Mouse (Mus musculus) gonadal fat pad, adult 2 months (tissue): ENCODE results near the gene Trim10. TPM values are rescaled to one million over a fixed set of nuclear protein-coding genes. Genes with fewer than 3 reads are reported as not detected.

ENCODE experiments used
- DNase-seq: peaks from one replicate; pipeline ENCODE4 v3.0.0-alpha.2; 2012; ENCODE audit warnings: low read depth
- polyA plus RNA-seq: library from polyadenylated mRNA; depleted of rRNA; stranded (reverse); fragments of >200 nt; gene quantifications from 2 replicates; pipeline ENCODE4 v1.2.3, GENCODE M21; 2012; rRNA removed

Gene Trim10
- polyA plus RNA-seq, 1 experiment: 0.27 TPM

- no peak for DNase-seq
Measured at GRCm38 (mm10) chr17:36912031-36912430, 42.7 kb downstream of the Trim10 start.

- no peak for DNase-seq
Measured at GRCm38 (mm10) chr17:36914108-36914507, 44.7 kb downstream of the Trim10 start.

GRCm38 (mm10) chr17:36915076-36915475 lies 45.7 kb downstream of the Trim10 start:
- no peak for DNase-seq

- peak; percentile 55 for DNase-seq
Measured at GRCm38 (mm10) chr17:36920239-36920638, 50.9 kb downstream of the Trim10 start.

- DNase-seq: no peak
Measured at GRCm38 (mm10) chr17:36922715-36923114, 53.3 kb downstream of the Trim10 start.

GRCm38 (mm10) chr17:36923491-36923890 lies 54.1 kb downstream of the Trim10 start:
- no peak for DNase-seq

Other genes with a start within 250 kb of the Trim10 start
- 0.29 and 0.45 TPM in 2 replicates for gene H2-M9, start 226.9 kb upstream of the Trim10 start, polyA plus RNA-seq
- gene H2-M1, start 197.4 kb upstream of the Trim10 start, polyA plus RNA-seq: not detected in 2 replicates
- not detected in 2 replicates for gene H2-M10.5, start 96.7 kb upstream of the Trim10 start, polyA plus RNA-seq
- gene H2-M10.6, start 57.4 kb upstream of the Trim10 start, polyA plus RNA-seq: not detected in 2 replicates
- gene Trim26, start 32.4 kb upstream of the Trim10 start, polyA plus RNA-seq: 39.2 and 43.9 TPM in 2 replicates
- gene Trim15, start 2.4 kb upstream of the Trim10 start, polyA plus RNA-seq: 0.15 TPM in 1 of 2 replicates, not detected in the other
- gene Trim40, start 20.5 kb downstream of the Trim10 start, polyA plus RNA-seq: not detected in 2 replicates
- gene Trim31, start 28.5 kb downstream of the Trim10 start, polyA plus RNA-seq: 0.04 TPM in 1 of 2 replicates, not detected in the other
- gene Rnf39, start 73.3 kb downstream of the Trim10 start, polyA plus RNA-seq: 1.1 TPM in 2 replicates
- gene Ppp1r11, start 82.2 kb downstream of the Trim10 start, polyA plus RNA-seq: 39.7 and 48.5 TPM in 2 replicates
- 26.1 and 32.9 TPM in 2 replicates for gene Znrd1, start 89.0 kb downstream of the Trim10 start, polyA plus RNA-seq
- 2.5 and 4.5 TPM in 2 replicates for gene Znrd1as, start 89.0 kb downstream of the Trim10 start, polyA plus RNA-seq
- not detected in 2 replicates for gene 2410137M14Rik, start 111.7 kb downstream of the Trim10 start, polyA plus RNA-seq
- gene H2-M5, start 120.0 kb downstream of the Trim10 start, polyA plus RNA-seq: 0.16 and 0.18 TPM in 2 replicates
- gene Zfp57, start 131.6 kb downstream of the Trim10 start, polyA plus RNA-seq: 4.5 and 4.7 TPM in 2 replicates
- gene Mog, start 153.8 kb downstream of the Trim10 start, polyA plus RNA-seq: not detected in 2 replicates
- gene Gabbr1, start 176.4 kb downstream of the Trim10 start, polyA plus RNA-seq: 17.3 and 21.3 TPM in 2 replicates
- not detected in 2 replicates for gene Olfr90, start 218.9 kb downstream of the Trim10 start, polyA plus RNA-seq
- gene Olfr91, start 228.7 kb downstream of the Trim10 start, polyA plus RNA-seq: not detected in 2 replicates